Mouse (Mus musculus) mouse embryonic stem cell (cell line): ENCODE results near the gene Eml1.

Experiments used
- in situ Hi-C, 2 experiments: fragments of 300-500 bp; cut with MboI; formaldehyde crosslinking; loops; 1 replicate in 1 of 2; 3 replicates in 1 of 2; pipeline ENCODE4 v1.14.3; 2019 to 2020; ENCODE audit warnings: low sequenced_read_pairs in 2 of 2, low pct_unique_long_range_greater_than_20kb in 1 of 2, mixed read lengths in 1 of 2; ENCODE audit not compliant: unreplicated experiment in 1 of 2

Eml1 gene

DNA sequence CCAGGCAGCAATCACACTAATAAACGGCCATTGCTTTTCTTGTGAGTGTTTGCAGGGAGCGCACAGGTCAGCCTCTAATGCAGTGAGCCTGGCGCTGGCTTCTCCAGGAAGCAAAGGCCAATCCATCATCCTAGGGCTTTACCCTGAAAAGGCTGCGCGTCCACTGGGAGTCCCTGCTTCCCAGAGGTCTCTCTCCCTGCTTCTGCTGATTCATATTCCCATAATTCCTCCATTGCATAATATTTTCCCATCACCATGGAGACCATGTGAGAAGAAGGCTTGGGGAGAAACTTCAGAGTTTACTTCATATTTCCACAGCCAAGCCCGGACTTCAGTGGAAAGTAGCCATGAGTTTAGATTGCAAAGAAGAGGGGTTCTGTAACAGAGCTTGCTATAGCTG, 33.2 kb downstream of the Eml1 start:
- in situ Hi-C loops = no loop called here

DNA sequence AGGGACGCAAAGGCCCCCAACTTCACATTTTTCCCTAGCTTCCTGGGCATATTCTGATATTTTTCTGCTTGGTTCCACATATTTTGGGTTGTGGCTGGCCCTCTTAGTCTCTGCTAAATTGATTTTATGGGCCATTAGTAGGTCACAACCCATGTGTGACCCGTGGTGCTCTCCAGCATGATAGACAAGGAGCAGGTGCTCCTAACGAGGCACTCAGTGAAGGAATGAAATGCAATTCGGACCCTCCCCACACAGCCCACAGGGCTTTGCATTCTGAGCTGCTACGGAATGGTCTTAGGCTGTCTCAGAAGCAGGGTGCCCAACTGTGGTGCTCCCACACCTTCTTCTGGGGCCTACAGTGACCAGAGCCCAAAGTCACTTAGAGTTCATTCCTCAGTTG, 38.3 kb downstream of the Eml1 start:
- in situ Hi-C loops = no loop called here

DNA sequence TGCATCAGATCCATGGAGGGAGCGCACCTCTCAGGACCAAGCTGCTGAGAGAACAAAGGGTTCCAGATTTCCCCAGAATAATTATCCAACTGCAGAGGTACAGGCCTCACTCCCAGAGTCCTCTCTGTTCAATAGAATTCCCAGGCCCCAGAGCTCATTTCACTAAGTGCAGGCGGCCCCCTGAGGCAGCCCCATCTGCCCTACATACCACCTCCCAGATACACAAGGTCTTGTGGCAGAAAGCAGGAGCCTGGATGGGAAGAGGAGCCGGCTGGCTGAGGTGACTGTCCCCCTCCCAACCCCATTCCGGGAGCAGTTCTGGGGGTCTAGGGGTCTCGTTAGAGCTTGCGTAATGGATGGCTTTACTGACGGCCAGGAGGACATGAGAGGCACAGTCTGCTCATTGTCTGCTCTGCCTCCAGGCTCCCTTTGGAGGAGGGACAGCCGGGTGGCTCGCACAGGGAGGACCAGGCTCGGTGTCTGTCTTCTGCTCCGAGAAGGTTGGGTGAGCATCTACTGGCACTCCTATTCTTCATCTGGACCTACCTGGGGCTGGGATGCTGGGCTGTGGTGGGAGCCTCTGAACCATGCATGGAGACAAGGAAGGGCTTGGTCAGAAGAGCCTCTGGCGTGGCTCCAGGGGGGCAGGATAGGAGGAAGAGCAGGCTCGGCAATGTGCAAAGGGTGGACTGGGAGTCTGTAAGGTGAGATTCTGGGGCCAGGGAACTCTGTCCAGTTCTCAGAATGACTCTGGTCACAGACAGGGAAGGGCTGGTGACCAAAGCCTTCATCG, 39.9 kb downstream of the Eml1 start:
- in situ Hi-C loops = no loop called here

DNA sequence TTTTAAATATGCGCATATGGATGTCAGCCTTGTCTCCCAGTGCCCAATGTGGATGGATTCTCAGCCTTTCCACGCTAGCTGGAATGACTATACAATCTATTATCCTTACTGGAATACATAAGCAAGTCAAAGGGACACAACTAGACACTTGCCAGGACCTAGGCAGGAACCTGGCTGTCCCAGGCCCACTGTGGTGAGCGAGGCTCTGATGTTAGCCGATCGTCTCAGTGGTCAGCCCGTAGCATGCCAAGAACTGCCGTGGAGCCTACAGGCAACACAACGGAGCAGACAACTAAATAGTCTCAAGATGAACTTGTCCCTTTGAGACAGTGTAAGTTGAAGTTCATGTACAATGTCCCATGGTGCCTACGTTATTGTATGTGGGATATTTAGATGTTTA, 44.2 kb downstream of the Eml1 start:
- in situ Hi-C loops = no loop called here

DNA sequence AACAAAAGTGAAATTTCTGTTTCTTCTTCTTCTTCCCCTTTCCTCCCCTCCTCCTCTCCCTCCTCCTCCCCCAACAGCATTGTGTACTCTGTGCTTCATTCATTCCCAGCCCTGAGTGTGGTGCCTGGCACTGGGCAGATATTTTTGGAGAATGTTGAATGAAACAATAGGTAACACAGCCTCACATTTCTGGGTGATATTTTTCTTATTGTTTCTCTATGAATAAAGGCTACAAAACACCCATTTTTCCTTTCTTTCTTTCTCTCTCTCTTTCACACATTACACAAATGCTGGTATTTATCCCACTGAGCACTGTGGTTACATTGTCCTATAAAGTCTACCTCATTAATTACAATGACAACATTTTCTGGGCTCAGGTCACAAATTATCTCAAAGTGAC, 48.8 kb downstream of the Eml1 start:
- in situ Hi-C loops = no loop called here

DNA sequence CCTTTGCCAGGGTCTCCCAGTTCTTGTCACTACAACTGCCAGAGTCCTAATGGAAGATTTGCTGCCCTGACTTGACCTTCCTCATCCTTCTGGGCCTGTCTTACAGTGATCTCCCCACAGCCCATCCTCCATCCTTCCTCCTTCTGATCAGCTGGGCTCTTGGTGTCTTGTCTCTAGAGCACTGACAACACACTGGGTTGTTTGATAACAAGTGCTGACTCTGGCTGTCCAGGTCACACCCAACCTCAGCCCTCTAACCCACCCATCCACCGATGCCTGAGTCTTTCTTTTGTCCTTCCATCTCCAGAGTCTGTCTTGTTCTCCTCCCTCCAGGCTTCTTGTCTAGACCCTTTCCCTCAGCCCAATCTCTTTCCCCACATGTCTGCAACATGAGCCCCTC, 50.7 kb downstream of the Eml1 start:
- in situ Hi-C loops = no loop called here

DNA sequence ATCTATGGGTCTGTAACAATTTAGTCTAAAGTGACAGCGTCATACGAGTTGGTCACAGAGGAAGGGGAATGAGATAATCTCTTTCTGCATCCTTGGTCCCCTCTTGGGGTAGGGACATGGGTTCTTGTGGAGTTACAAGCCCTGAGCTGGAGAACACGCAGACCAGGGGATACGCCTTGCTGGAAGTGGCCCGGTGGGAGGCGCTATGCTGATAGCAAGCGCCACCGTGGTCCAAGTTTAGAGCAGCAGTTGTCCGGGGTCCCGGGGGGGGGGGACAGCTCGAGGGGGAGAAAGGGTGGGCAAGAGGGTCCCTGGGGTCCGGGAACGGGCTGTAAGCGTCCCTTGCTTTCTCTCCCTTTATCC, 51.7 kb downstream of the Eml1 start:
- in situ Hi-C loops = no loop called here

DNA sequence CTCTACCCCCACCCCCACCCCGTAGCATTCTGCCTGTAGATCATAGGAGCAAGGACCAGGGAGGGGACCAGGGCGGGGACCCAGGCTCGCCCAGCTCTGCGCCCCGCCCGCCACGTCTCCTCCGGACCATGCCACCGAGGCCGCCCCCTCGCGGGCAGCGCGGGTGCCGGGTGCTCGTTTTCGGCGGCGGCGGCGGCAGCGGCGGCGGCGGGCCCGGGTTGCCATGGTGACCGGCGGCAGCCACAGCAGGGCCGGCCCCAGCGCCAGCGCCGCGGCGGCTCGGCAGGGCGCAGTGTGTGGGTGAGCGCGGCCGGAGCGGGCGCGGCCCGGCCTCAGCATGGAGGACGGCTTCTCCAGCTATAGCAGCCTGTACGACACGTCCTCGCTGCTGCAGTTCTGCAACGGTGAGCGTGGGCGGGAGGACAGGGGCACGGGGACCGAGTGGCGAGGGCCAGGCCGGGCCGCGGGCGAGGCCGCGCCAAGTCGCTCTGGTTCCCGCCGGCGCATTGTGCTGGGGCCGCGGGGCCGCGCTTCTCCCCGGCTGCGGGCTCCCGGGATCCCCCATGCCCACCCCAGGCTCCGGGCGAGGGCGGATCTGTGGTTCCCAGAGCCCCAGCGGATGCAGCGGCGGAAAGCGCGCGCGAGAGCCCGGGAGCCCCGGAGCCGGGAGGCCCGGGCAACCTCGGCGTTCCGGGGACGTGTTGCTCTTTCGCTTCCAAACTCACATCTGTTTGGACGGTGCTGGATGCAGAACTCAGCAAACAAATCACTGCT, 52.3 kb downstream of the Eml1 start:
- in situ Hi-C loops = no loop called here

DNA sequence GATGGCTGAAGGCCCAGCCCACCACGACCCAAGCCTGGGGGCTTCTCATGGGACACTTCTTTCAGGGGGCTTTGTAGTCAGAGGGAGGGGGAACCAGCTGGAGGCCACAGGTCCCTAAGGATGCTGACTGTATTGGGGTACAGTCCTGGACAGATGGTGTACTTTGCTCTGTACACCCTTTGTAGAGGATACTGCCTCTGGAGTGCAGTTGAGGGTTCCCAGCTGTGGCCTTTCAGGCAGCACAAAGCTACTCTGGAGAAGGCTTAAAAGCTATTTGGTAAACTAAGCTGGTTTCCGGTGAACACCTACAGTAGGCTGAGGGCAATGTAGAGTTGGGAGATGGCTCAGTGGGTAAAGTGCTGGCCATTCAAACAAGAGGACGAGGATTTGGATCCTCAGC, 60.2 kb downstream of the Eml1 start:
- in situ Hi-C loops = no loop called here

DNA sequence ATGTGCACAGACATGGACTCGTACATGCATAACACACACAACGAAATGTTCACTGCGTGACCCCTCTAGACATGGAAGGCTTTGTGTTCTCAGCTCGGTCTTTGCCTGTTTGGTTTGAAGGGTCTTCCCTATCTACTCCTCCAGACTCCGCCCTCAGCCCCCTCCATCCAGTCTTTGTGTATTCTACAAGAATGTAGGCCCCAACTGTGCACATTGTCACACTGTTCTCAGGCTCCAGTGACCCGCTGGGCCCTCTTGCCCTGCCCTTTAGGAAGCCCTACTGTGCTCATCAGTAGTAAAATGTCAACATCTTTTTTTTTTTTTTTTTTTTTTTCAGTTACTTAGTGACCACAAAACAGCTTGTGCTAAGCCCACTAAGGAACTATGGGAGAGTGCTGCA, 61.0 kb downstream of the Eml1 start:
- in situ Hi-C loops = no loop called here

DNA sequence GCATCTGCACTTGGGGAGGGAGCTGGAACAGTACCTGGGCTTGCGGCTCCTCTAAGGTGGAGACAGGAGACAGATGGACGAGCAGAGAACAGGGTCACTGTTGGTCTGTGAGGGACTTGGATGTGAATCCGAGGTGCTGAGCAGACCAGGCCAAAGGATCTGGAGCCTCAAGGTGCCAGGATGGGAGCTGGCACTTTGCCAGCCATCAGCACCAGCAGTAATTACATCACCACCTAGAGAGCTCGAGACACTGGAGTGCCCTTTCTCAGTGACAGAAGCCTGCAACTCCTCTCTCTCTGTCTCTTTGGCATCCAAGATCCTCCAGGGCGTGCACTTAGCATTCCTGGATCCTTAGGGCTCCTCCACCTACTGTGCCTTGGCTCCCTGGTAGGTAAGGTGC, 61.8 kb downstream of the Eml1 start:
- in situ Hi-C loops = no loop called here

DNA sequence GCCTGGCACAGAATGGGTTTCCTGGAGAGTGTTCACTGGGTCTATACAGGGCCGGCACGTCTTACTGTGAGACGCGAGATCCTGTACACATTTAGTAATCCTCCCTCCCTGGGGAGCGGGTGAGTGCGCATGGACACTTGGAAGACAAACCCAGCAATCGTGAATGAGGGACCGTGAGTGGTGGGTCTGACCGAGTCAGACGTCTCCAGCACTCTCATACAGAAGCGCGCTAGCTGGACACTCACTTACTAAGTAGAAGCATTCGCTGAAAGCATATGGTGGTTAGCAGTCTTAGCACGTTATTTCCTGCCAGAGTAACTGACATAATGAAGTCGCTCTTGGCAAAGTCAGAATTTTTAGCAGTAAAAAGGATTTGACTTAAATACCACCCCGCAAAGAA, 62.3 kb downstream of the Eml1 start:
- in situ Hi-C loops = no loop called here

DNA sequence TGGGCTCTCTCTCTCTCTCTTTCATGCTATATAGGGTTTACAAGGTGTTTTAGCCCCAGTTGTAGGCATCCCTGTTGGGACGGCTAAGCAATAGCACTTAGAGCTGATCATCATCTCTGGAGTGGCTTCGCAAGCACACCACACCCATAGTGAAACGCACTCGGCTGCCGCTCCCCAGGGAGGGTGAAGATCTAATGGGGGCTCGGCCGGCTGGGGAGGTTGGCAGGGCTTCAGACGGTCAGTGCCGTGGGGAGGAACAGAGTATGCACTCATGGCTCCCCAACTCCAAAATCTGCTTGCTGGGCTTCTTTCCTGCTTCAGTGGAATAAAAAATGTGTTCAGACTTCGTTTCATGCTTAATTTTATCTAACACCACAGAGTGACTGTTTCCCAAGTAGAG, 62.7 kb downstream of the Eml1 start:
- in situ Hi-C loops = no loop called here

DNA sequence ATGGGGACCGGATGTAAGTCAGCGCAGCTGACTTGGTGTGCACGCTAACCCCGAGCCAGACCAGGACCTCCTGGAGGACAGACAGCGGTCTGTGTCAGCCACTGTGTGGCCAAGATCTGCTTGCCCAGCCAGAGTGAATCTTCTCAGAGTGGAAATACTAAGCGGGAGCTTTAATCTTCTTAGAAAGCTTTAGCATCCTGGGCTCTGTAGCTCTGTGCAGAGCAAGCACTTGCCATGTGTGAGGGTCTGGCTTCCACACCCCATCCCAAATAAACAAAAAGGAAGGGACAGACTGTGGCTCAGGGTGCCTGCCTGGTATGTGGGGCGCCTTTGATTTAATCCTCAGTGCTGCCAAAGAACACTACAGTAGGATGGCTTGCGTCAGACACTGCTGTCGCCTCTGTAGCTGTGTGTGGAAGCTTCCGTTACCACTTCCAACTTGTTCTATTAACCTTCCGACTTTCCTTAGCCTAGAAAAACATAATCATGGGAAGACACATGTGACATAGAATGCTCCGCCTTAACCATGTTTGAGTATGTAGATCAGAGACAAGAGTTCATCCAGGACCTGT, 64.8 kb downstream of the Eml1 start:
- in situ Hi-C loops = no loop called here

DNA sequence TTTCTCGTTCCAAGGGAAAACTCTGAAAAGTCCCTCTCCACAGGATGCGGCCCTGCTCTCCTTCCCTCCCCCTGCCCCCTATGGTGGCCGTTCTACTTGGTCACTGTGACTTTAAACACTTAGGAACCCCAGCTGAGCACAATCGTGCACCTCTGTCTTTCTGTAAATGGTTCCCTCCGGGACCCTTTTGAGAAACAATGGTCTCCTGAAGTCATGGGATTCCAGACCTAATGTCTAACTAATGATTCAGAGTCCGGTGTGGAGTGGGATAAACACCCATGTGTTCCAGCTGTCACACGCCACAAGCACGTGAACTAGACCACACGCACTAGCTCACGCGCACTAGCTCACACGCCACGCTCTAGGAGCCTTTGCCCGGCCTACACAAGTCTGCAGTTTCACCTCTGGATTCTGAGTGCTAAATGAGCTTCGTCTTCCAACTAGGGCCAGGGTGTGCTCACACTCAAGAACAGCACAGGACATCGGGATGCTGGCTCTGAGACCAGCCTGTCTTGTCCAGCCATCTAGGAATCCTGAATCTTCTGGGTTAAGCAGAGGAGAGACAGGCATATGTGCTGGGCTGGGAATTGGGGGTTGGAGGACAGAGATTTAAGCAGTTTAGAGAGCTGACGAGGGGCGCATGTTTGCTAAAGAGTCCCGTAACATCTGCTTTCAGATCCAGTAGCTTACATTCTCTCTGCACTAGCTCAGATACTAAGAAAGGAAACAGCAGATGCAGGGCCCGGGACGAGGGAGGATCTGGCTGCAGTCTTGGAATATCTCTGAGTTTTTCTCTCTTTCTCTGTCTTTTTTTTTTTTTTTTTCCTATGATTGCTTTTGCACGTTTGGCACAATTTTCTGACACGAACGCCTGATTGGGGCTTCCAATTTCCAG, 65.5 kb downstream of the Eml1 start:
- in situ Hi-C loops = no loop called here

DNA sequence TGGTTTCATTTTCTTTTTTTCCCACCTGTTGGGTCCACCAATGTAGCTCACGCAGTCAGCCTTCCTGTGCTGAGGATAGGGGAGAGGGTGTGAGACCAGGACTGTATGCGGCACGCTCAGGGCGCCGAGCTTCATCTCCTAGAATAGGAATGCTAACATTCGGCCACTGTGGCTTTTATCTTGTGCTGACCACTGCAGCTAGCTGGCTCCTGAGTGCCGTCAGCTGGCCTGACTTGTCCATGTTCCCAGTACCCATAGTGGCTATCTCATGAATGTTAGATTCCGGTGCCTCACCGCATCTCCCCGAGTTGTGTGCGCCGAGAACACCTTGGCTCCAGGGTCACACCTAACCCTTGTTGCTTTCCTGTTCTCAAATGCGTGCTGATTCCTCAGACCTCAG, 66.7 kb downstream of the Eml1 start:
- in situ Hi-C loops = no loop called here

DNA sequence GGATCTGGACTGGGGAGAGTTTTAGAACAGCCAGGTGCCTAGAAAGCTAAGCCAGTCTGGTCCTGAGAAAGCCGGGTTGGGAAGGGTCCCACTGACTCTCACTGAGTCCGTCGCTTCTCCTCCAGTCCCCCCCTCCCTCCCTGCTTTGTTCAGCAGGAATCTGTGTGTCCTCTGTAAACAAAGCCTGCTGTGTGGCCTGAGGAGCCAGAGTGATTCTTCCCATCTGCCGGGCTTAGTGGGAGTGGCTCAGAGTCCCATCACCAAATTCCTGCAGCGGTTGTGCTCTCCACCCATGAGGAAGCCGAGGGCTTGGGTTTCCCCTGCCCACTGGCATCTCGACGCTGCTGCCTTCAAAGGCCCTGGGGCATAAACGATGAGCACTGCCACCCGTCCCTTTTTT, 72.5 kb downstream of the Eml1 start:
- in situ Hi-C loops = no loop called here

DNA sequence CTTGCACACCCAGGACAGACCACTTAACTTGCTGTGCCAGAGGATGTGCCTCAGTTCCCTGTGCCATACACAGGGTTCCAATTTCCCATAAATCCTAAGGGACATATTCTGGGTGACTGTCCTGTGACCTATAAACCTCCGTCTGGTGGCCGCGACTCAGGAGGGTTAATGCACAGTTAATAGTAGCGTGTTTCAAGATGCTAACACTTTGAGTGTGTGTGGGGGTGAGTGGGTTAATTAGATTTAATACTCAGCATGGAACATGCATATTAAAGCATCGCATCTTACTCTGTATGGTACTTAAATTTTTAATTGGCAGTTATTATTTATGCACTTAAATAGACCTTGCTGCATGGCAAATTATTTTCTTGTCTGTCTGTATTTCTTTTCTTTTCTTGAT, 73.0 kb downstream of the Eml1 start:
- in situ Hi-C loops = no loop called here
